Mouse (Mus musculus) lung, adult 2 months (tissue): ENCODE results near the gene Mfsd4a.

Source experiments
- CTCF ChIP-seq: fragments of 200-500 bp; IDR thresholded peaks from 2 replicates; pipeline ENCODE4 v1.5.1; 2011; ENCODE audit warnings: mild to moderate bottlenecking, low read length, control low read depth; ENCODE audit not compliant: insufficient read depth
- POLR2A ChIP-seq: fragments of 200-500 bp; IDR thresholded peaks from 2 replicates; pipeline ENCODE4 v1.6.1; 2011; ENCODE audit warnings: low read depth, mild to moderate bottlenecking, control low read depth, low read length, borderline replicate concordance; ENCODE audit errors: extremely low read depth

GRCm38 (mm10) chr1:132038753-132039152 lies 29.1 kb downstream of the Mfsd4a start:
- TF ChIP-seq POLR2A (no peak), CTCF (no peak)
